Mouse (Mus musculus) thymus, adult 2 months (tissue): ENCODE measurements around the gene Clca2.

ENCODE experiments used
- CTCF ChIP-seq: fragments of 200-500 bp; IDR thresholded peaks from 2 replicates; pipeline ENCODE4 v1.5.1; 2012; ENCODE audit warnings: mild to moderate bottlenecking, control low read depth, low read length, moderate library complexity, borderline replicate concordance; ENCODE audit not compliant: control insufficient read depth, poor library complexity, insufficient read depth; ENCODE audit errors: extremely low read depth
- POLR2A ChIP-seq: fragments of 200-500 bp; IDR thresholded peaks from 2 replicates; pipeline ENCODE4 v1.6.1; 2012; ENCODE audit warnings: mild to moderate bottlenecking, low read length, control low read depth, moderate library complexity; ENCODE audit not compliant: control insufficient read depth, poor library complexity, insufficient read depth; ENCODE audit errors: extremely low read depth

DNA sequence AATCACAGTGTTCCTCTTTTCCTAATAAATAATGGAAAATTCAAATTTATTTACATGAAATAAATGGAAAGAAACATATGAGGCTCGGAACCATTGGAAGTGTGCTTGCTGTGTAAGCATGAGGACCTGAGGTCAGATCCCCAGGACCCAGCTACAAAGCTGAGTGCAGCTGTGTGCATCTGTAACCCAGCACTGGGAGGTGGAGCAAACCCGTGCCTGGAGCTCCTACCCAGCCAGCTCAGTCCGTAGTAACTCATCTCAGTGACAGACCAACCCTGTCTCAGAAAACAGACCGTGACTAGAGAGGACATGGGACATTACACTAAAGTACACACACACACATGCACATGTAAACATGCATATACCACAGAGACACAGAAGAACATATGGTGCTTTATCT is 41.0 kb upstream of the Clca2 start:
- TF ChIP-seq CTCF (no peak), POLR2A (no peak)
